Mouse (Mus musculus): ENCODE results near the gene Il4i1. TPM values are rescaled to one million over a fixed set of nuclear protein-coding genes. Genes with fewer than 3 reads are reported as not detected.

Il4i1 gene
- polyA plus RNA-seq, 1 experiment from 2014 or later, result 0.88 TPM

GRCm38 (mm10) chr7:44863982-44864494, 47.9 kb downstream of the Il4i1 start:
- peaks cover 27% of the 10 kb centered on the region for H3K36me3 ChIP-seq (ENCODE audit: control insufficient read depth, insufficient read depth, low read length)
- H3K4me2 ChIP-seq (ENCODE audit: low read depth, low read length), result no peak overlapping the region
- no peak overlapping the region for H3K4me3 ChIP-seq (replicated peaks; ENCODE audit: low read length)
- 82% methylated on average over 11 of the region's 11 CpGs for WGBS
- peaks cover 50% of the 10 kb centered on the region for H3K4me1 ChIP-seq (ENCODE audit: control insufficient read depth, insufficient read depth, low read length)
- H3K27me3 ChIP-seq (ENCODE audit: control insufficient read depth, insufficient read depth, low read length), result no peaks in the 10 kb centered on the region
- ATAC-seq (ENCODE audit: insufficient read depth, low FRiP score), result no peak
- no peak overlapping the region for H3K27ac ChIP-seq (ENCODE audit: low read length)
- no peak overlapping the region for H3K9ac ChIP-seq (ENCODE audit: low read length)
- H3K9me3 ChIP-seq (replicated peaks; ENCODE audit: control insufficient read depth, low read length), result no peaks in the 10 kb centered on the region

GRCm38 (mm10) chr7:44864595-44865542, 48.7 kb downstream of the Il4i1 start:
- peak overlapping the region; percentile 1; the same call in 1 of the 2 replicates for H3K9ac ChIP-seq (ENCODE audit: low read length)
- peaks cover 50% of the 10 kb centered on the region for H3K4me1 ChIP-seq (ENCODE audit: control insufficient read depth, insufficient read depth, low read length)
- 77% methylated on average over 24 of the region's 24 CpGs for WGBS
- H3K27me3 ChIP-seq (ENCODE audit: control insufficient read depth, insufficient read depth, low read length), result no peaks in the 10 kb centered on the region
- no peak overlapping the region for H3K4me2 ChIP-seq (ENCODE audit: low read depth, low read length)
- ATAC-seq (ENCODE audit: insufficient read depth, low FRiP score), result no peak
- H3K9me3 ChIP-seq (replicated peaks; ENCODE audit: control insufficient read depth, low read length), result no peaks in the 10 kb centered on the region
- peaks cover 27% of the 10 kb centered on the region for H3K36me3 ChIP-seq (ENCODE audit: control insufficient read depth, insufficient read depth, low read length)
- H3K4me3 ChIP-seq (replicated peaks; ENCODE audit: low read length), result no peak overlapping the region
- H3K27ac ChIP-seq (ENCODE audit: low read length), result 0 out of 2 replicates have a peak overlapping the region, but pooled peaks have one; percentile 74

GRCm38 (mm10) chr7:44866276-44867009, 50.3 kb downstream of the Il4i1 start:
- Histone ChIP-seq H3K27me3 (ENCODE audit: control insufficient read depth, insufficient read depth, low read length) (no peaks in the 10 kb centered on the region), H3K4me1 (ENCODE audit: control insufficient read depth, insufficient read depth, low read length) (peaks cover 46% of the 10 kb centered on the region), H3K27ac (ENCODE audit: low read length) (peak overlapping the region; percentile 74), H3K36me3 (ENCODE audit: control insufficient read depth, insufficient read depth, low read length) (peaks cover 27% of the 10 kb centered on the region), H3K9ac (ENCODE audit: low read length) (peak overlapping the region; percentile 100), H3K9me3 (replicated peaks; ENCODE audit: control insufficient read depth, low read length) (no peaks in the 10 kb centered on the region), H3K4me2 (ENCODE audit: low read depth, low read length) (peak overlapping the region; percentile 90), H3K4me3 (replicated peaks; ENCODE audit: low read length) (peak overlapping the region; percentile 91)
- ATAC-seq (ENCODE audit: insufficient read depth, low FRiP score), result peak; percentile 10
- WGBS, result 37% methylated on average over 15 of the region's 15 CpGs

- H3K9me3 ChIP-seq (replicated peaks; ENCODE audit: control insufficient read depth, low read length), result no peaks in the 10 kb centered on the region
- no peak for ATAC-seq (ENCODE audit: insufficient read depth, low FRiP score)
- H3K27me3 ChIP-seq (ENCODE audit: control insufficient read depth, insufficient read depth, low read length), result no peaks in the 10 kb centered on the region
- peak overlapping the region; percentile 100 for H3K9ac ChIP-seq (ENCODE audit: low read length)
- peak overlapping the region; percentile 100 for H3K27ac ChIP-seq (ENCODE audit: low read length)
- H3K4me1 ChIP-seq (ENCODE audit: control insufficient read depth, insufficient read depth, low read length), result peaks cover 46% of the 10 kb centered on the region
- peak overlapping the region; percentile 90 for H3K4me2 ChIP-seq (ENCODE audit: low read depth, low read length)
- H3K4me3 ChIP-seq (replicated peaks; ENCODE audit: low read length), result peak overlapping the region; percentile 91
- H3K36me3 ChIP-seq (ENCODE audit: control insufficient read depth, insufficient read depth, low read length), result peaks cover 25% of the 10 kb centered on the region
- 54% methylated on average over 19 of the region's 19 CpGs for WGBS
Observed at GRCm38 (mm10) chr7:44867010-44867702, 51.0 kb downstream of the Il4i1 start.

- no peaks in the 10 kb centered on the region for H3K9me3 ChIP-seq (replicated peaks; ENCODE audit: control insufficient read depth, low read length)
- H3K36me3 ChIP-seq (ENCODE audit: control insufficient read depth, insufficient read depth, low read length), result peaks cover 18% of the 10 kb centered on the region
- peak overlapping the region; percentile 100 for H3K27ac ChIP-seq (ENCODE audit: low read length)
- peak overlapping the region; percentile 90 for H3K4me2 ChIP-seq (ENCODE audit: low read depth, low read length)
- H3K27me3 ChIP-seq (ENCODE audit: control insufficient read depth, insufficient read depth, low read length), result no peaks in the 10 kb centered on the region
- no peak for ATAC-seq (ENCODE audit: insufficient read depth, low FRiP score)
- H3K4me3 ChIP-seq (replicated peaks; ENCODE audit: low read length), result peak overlapping the region; percentile 91
- WGBS, result 32% methylated on average over 9 of the region's 9 CpGs
- H3K4me1 ChIP-seq (ENCODE audit: control insufficient read depth, insufficient read depth, low read length), result peaks cover 50% of the 10 kb centered on the region
- peak overlapping the region; percentile 100 for H3K9ac ChIP-seq (ENCODE audit: low read length)
Observed at GRCm38 (mm10) chr7:44867802-44868201, 51.6 kb downstream of the Il4i1 start.

GRCm38 (mm10) chr7:44868465-44868864, 52.3 kb downstream of the Il4i1 start:
- H3K4me3 ChIP-seq (replicated peaks; ENCODE audit: low read length), result peak overlapping the region; percentile 91
- no peaks in the 10 kb centered on the region for H3K9me3 ChIP-seq (replicated peaks; ENCODE audit: control insufficient read depth, low read length)
- H3K27me3 ChIP-seq (ENCODE audit: control insufficient read depth, insufficient read depth, low read length), result no peaks in the 10 kb centered on the region
- no peak for ATAC-seq (ENCODE audit: insufficient read depth, low FRiP score)
- H3K4me2 ChIP-seq (ENCODE audit: low read depth, low read length), result peak overlapping the region; percentile 90
- H3K9ac ChIP-seq (ENCODE audit: low read length), result peak overlapping the region; percentile 100
- peaks cover 48% of the 10 kb centered on the region for H3K4me1 ChIP-seq (ENCODE audit: control insufficient read depth, insufficient read depth, low read length)
- WGBS, result 3% methylated on average over 16 of the region's 16 CpGs
- H3K27ac ChIP-seq (ENCODE audit: low read length), result peak overlapping the region; percentile 100
- peaks cover 12% of the 10 kb centered on the region for H3K36me3 ChIP-seq (ENCODE audit: control insufficient read depth, insufficient read depth, low read length)

- H3K36me3 ChIP-seq (ENCODE audit: control insufficient read depth, insufficient read depth, low read length), result peaks cover 6% of the 10 kb centered on the region
- ATAC-seq (ENCODE audit: insufficient read depth, low FRiP score), result peak; percentile 68
- peak overlapping the region; percentile 91 for H3K4me3 ChIP-seq (replicated peaks; ENCODE audit: low read length)
- H3K27me3 ChIP-seq (ENCODE audit: control insufficient read depth, insufficient read depth, low read length), result no peaks in the 10 kb centered on the region
- WGBS, result under 1% methylated on average over 105 of the region's 108 CpGs
- H3K4me1 ChIP-seq (ENCODE audit: control insufficient read depth, insufficient read depth, low read length), result peaks cover 46% of the 10 kb centered on the region
- H3K9me3 ChIP-seq (replicated peaks; ENCODE audit: control insufficient read depth, low read length), result no peaks in the 10 kb centered on the region
- H3K27ac ChIP-seq (ENCODE audit: low read length), result peak overlapping the region; percentile 100
- H3K9ac ChIP-seq (ENCODE audit: low read length), result peak overlapping the region; percentile 100
- H3K4me2 ChIP-seq (ENCODE audit: low read depth, low read length), result peak overlapping the region; percentile 90
Observed at GRCm38 (mm10) chr7:44868919-44869696, 52.9 kb downstream of the Il4i1 start.
